Mouse (Mus musculus) colon, adult 2 months (tissue): Measurements from ENCODE around the gene Wipf3. TPM values are rescaled to one million over a fixed set of nuclear protein-coding genes. Genes with fewer than 3 reads are reported as not detected.

Experiments used
- polyA plus RNA-seq: library from polyadenylated mRNA; depleted of rRNA; stranded (reverse); fragments of >200 nt; gene quantifications from 2 replicates; pipeline ENCODE4 v1.2.3, GENCODE M21; 2012; rRNA removed

Wipf3 gene
- polyA plus RNA-seq: 0.75 and 0.93 TPM in 2 replicates

DNA sequence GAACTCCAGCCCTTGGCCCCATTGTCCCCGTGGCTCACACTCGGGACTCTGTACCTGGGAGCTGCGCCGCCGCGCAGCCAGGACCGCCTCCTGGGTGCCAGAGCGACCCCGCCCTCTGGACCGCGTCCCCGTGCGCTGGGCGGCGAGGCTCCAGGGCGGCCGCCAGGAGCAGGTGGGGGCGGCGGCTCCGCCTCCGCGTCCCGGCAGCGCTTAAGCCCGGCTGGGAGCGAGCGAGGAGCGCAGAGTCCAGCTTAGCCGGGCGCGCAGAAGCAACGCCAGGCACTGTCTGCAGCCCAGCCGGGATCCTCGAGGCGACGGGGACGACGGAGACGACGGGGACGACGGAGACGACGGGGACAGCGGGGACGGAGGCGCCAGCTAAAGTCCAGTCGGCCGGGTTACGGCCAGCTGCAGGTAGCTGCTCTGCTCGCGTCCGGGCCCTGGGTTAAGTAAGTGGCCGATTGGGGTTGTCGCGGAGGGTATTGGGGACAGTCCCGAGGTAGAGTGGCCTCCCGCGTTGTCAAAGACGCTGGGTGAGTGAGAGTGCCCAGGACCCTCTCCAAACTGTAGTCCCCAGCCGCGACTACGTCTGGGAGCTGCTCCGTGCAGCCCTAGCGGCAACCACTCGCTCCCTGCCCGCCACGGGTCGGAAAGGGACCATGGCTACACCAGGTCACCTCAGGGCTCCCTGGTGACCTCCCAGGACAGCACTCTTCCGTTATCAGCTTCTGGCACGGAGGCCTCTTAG is at the start of gene Wipf3:
TSS of gene Wipf3 (plus strand) at position 157 of the 748 bp plus-strand sequence.

Other genes with a start within 250 kb of the Wipf3 start
- gene Prr15, start 103.8 kb upstream of the Wipf3 start, polyA plus RNA-seq: 20.3 and 26.6 TPM in 2 replicates
- gene Scrn1, start 136.9 kb downstream of the Wipf3 start, polyA plus RNA-seq: 2.6 and 3.2 TPM in 2 replicates
- gene Plekha8, start 165.5 kb downstream of the Wipf3 start, polyA plus RNA-seq: 12.6 and 13.3 TPM in 2 replicates
- 2.7 and 3.6 TPM in 2 replicates for gene Fkbp14, start 167.7 kb downstream of the Wipf3 start, polyA plus RNA-seq